20 mouse cellular contexts compared by ENCODE assay signal in the genomic region with DNA sequence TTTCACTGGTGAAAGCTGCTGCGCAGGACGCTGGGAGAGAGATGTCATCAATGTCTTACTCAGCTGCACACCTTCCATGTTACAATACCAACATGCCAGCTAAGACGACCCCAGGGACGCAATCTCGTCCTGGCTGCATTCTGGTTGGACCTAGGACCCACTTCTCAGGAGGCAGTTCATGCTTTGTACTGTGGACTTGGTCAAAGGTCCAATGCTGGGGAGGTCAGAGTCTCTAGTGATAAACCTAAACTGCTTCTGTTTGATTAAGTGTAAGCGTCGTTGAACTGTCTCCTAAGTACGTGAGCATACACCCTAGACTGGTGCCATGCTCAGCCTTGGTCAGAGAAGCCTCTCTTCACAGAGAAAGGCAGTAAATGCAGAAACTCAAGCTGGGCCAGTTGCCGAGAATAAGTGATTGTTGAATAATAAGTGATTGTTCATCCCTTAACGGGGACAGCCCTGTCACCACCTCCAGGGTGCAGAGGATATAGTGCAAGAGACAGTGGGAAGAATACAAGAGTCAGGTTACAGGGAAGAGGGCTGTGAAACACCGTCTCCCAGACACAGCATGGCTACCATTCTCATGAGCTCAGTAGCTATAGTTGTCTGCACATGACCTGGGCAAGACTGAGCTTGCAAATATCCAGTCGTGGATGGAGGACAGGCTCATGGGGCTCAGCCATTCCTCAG. TPM values are rescaled to one million over a fixed set of nuclear protein-coding genes. Genes with fewer than 3 reads are reported as not detected.
DNase-seq lines count a peak whose midpoint lies in the region; ATAC-seq and TF ChIP-seq lines count a peak whose summit lies in the region.
"Had no signal": no experiment of that assay in that cellular context is flagged by ENCODE, and none has a peak within 500 bp of the region (broad histone marks: within the 10 kb centered on the region; RNA-seq: fewer than 3 reads in every experiment).

No protein-coding gene starts in this region.

- no peak for TF ChIP-seq POLR2A in kidney, adult 2 months (IDR thresholded peaks at IDR 0.05; ENCODE audit: low read depth, low read length)

- DNase-seq in kidney, adult 2 months: peak; percentile 75
- peak; percentile 26 for DNase-seq in heart, adult 8-10 months (ENCODE audit: low spot score)
- DNase-seq in kidney, postnatal 14 days: peak; percentile 17
- DNase-seq in ovary, postnatal 36 days (ENCODE audit: low spot score): no peak
- no peak for DNase-seq in forebrain, embryonic 10.5 days (ENCODE audit: extremely low spot score, low spot score)
- DNase-seq in layer of hippocampus, adult 9-10 months (ENCODE audit: low spot score): no peak
- DNase-seq: cerebellum, postnatal 25 days; layer of hippocampus, postnatal 36 days; retina, postnatal 1 day had no signal

- WGBS in kidney, adult 2 months: 44% methylated on average over 12 of the region's 12 CpGs
- WGBS in kidney, embryonic 14.5 days: 49% methylated on average over 12 of the region's 12 CpGs
- WGBS in heart, embryonic 16.5 days: 30% methylated on average over 12 of the region's 12 CpGs
- 68% methylated on average over 12 of the region's 12 CpGs for WGBS in forebrain, embryonic 10.5 days

- ATAC-seq in kidney, embryonic 14.5 days (ENCODE audit: low FRiP score, low TSS enrichment): no peak
- ATAC-seq in heart, embryonic 16.5 days (replicated peaks; ENCODE audit: extremely low read depth, insufficient read depth, low FRiP score): peak; percentile 95
- ATAC-seq: forebrain, embryonic 15.5 days had no signal

- H3K4me2 ChIP-seq in kidney, embryonic 14.5 days (replicated peaks; ENCODE audit: low read depth, low read length): no peak overlapping the region
- peak overlapping the region; percentile 17 for H3K4me2 ChIP-seq in heart, embryonic 16.5 days (ENCODE audit: low read depth, low read length)
- H3K4me2 ChIP-seq: embryonic facial prominence, embryonic 13.5 days; forebrain, embryonic 15.5 days; limb, embryonic 13.5 days; lung, embryonic 15.5 days had no signal

- 0 out of 2 replicates have a peak, but pooled peaks cover 4% of the 10 kb centered on the region for H3K4me1 ChIP-seq in kidney, adult 2 months (ENCODE audit: control insufficient read depth, insufficient read depth, low read length)
- peaks cover 6% of the 10 kb centered on the region; the same call in 1 of the 2 replicates for H3K4me1 ChIP-seq in kidney, embryonic 14.5 days (ENCODE audit: control insufficient read depth, insufficient read depth, low read length)
- peaks cover 22% of the 10 kb centered on the region for H3K4me1 ChIP-seq in heart, embryonic 16.5 days (ENCODE audit: control insufficient read depth, insufficient read depth, low read length)
- no peaks in the 10 kb centered on the region for H3K4me1 ChIP-seq in forebrain, embryonic 10.5 days
- H3K4me1 ChIP-seq: lung, embryonic 15.5 days had no signal

- H3K36me3 ChIP-seq in kidney, adult 2 months (ENCODE audit: control insufficient read depth, insufficient read depth, low read length): no peaks in the 10 kb centered on the region
- H3K36me3 ChIP-seq in kidney, embryonic 14.5 days (ENCODE audit: control insufficient read depth, insufficient read depth, low read length): no peaks in the 10 kb centered on the region
- no peaks in the 10 kb centered on the region for H3K36me3 ChIP-seq in heart, embryonic 16.5 days (ENCODE audit: control insufficient read depth, insufficient read depth)
- H3K36me3 ChIP-seq in forebrain, embryonic 10.5 days (replicated peaks): no peaks in the 10 kb centered on the region
- H3K36me3 ChIP-seq: embryonic facial prominence, embryonic 13.5 days; forebrain, embryonic 15.5 days; hindbrain, embryonic 10.5 days; limb, embryonic 13.5 days; lung, embryonic 15.5 days had no signal

- no peaks in the 10 kb centered on the region for H3K9me3 ChIP-seq in kidney, embryonic 14.5 days (ENCODE audit: control insufficient read depth, low read length)
- H3K9me3 ChIP-seq in heart, embryonic 16.5 days (replicated peaks; ENCODE audit: control insufficient read depth, low read length): no peaks in the 10 kb centered on the region
- no peaks in the 10 kb centered on the region for H3K9me3 ChIP-seq in forebrain, embryonic 10.5 days
- H3K9me3 ChIP-seq: embryonic facial prominence, embryonic 13.5 days; forebrain, embryonic 15.5 days; hindbrain, embryonic 10.5 days; limb, embryonic 13.5 days; lung, embryonic 15.5 days had no signal

- no peak overlapping the region for H3K27ac ChIP-seq in kidney, adult 2 months (ENCODE audit: insufficient read depth, low read depth, low read length)
- no peak overlapping the region for H3K27ac ChIP-seq in kidney, embryonic 14.5 days (ENCODE audit: low read depth, low read length)
- peak overlapping the region; percentile 88 for H3K27ac ChIP-seq in heart, embryonic 16.5 days (ENCODE audit: low read length)
- no peak overlapping the region for H3K27ac ChIP-seq in forebrain, embryonic 10.5 days
- H3K27ac ChIP-seq: embryonic facial prominence, embryonic 13.5 days; forebrain, embryonic 15.5 days; hindbrain, embryonic 10.5 days; limb, embryonic 13.5 days; lung, embryonic 15.5 days had no signal

- H3K4me3 ChIP-seq in kidney, adult 2 months (ENCODE audit: insufficient read depth, low read depth, low read length): no peak overlapping the region
- H3K4me3 ChIP-seq in kidney, embryonic 14.5 days (ENCODE audit: low read length): no peak overlapping the region
- H3K4me3 ChIP-seq in heart, embryonic 16.5 days (ENCODE audit: low read length): no peak overlapping the region
- H3K4me3 ChIP-seq in forebrain, embryonic 10.5 days: no peak overlapping the region
- H3K4me3 ChIP-seq: embryonic facial prominence, embryonic 13.5 days; forebrain, embryonic 15.5 days; hindbrain, embryonic 10.5 days; limb, embryonic 13.5 days; lung, embryonic 15.5 days had no signal

- no peaks in the 10 kb centered on the region for H3K27me3 ChIP-seq in kidney, adult 2 months (replicated peaks; ENCODE audit: control insufficient read depth, insufficient read depth, low read length)
- peaks cover 3% of the 10 kb centered on the region; the same call in 1 of the 2 replicates for H3K27me3 ChIP-seq in kidney, embryonic 14.5 days (ENCODE audit: control insufficient read depth, insufficient read depth, low read length)
- no peaks in the 10 kb centered on the region for H3K27me3 ChIP-seq in heart, embryonic 16.5 days (ENCODE audit: control insufficient read depth, insufficient read depth, low read length)
- H3K27me3 ChIP-seq in forebrain, embryonic 10.5 days (ENCODE audit: poor library complexity, severe bottlenecking): no peaks in the 10 kb centered on the region
- H3K27me3 ChIP-seq: embryonic facial prominence, embryonic 13.5 days; forebrain, embryonic 15.5 days had no signal

- no peak overlapping the region for H3K9ac ChIP-seq in kidney, embryonic 14.5 days (ENCODE audit: low read depth, low read length)
- no peak overlapping the region for H3K9ac ChIP-seq in heart, embryonic 16.5 days (ENCODE audit: low read length)
- H3K9ac ChIP-seq: embryonic facial prominence, embryonic 13.5 days; forebrain, embryonic 15.5 days; limb, embryonic 13.5 days; lung, embryonic 15.5 days had no signal

- TF ChIP-seq CTCF in kidney, adult 2 months (conservative IDR thresholded peaks at IDR 0.05; ENCODE audit: insufficient read depth, insufficient read length, low read depth, low read length): no peak

RNA-seq across cellular contexts. Expression of a gene that starts 23.3 kb away (rescaled TPM):
- polyA plus RNA-seq in kidney, adult 2 months (2012; rRNA removed): 0.11 and 1.5 TPM in 2 replicates
- not detected in 2 replicates for polyA plus RNA-seq in kidney, embryonic 14.5 days (2014; fragmentation: Nextera tagmentation; extraction: Ambion mirVana)
- under 1 TPM in 3 of 4 experiments, not detected in 1; 0.09 to 0.14 (median 0.13) TPM for total RNA-seq in heart, adult 8-10 months (2022)
- polyA plus RNA-seq in heart, embryonic 16.5 days (2015; fragmentation: Nextera tagmentation; extraction: Ambion mirVana): 0.07 and 0.24 TPM in 2 replicates
- polyA plus RNA-seq in forebrain, embryonic 10.5 days (2016; fragmentation: Nextera tagmentation; extraction: Ambion mirVana): not detected in 2 replicates
- total RNA-seq: gastrocnemius, adult 8-10 months; megakaryocyte, adult 5-6 weeks had no signal
- polyA plus RNA-seq: embryonic facial prominence, embryonic 13.5 days; forebrain, embryonic 15.5 days; hindbrain, embryonic 10.5 days; intestine, embryonic 14.5 days; neural tube, embryonic 14.5 days had no signal

RNA-seq across cellular contexts. Expression of a gene that starts 52.1 kb away (rescaled TPM):
- 106 and 112 TPM in 2 replicates for polyA plus RNA-seq in kidney, adult 2 months (2012; rRNA removed)
- polyA plus RNA-seq in kidney, embryonic 14.5 days (2014; fragmentation: Nextera tagmentation; extraction: Ambion mirVana): 17.9 and 32.5 TPM in 2 replicates
- 10 to 100 TPM; 32.4 to 40.9 (median 34.3) TPM for total RNA-seq in heart, adult 8-10 months (2022)
- 33.2 and 34.3 TPM in 2 replicates for polyA plus RNA-seq in heart, embryonic 16.5 days (2015; fragmentation: Nextera tagmentation; extraction: Ambion mirVana)
- polyA plus RNA-seq in forebrain, embryonic 10.5 days (2016; fragmentation: Nextera tagmentation; extraction: Ambion mirVana): 19.3 and 19.4 TPM in 2 replicates

RNA-seq across cellular contexts. Expression of a gene that starts 58.8 kb away (rescaled TPM):
- polyA plus RNA-seq in kidney, adult 2 months (2012; rRNA removed): 395 and 444 TPM in 2 replicates
- polyA plus RNA-seq in kidney, embryonic 14.5 days (2014; fragmentation: Nextera tagmentation; extraction: Ambion mirVana): 4.3 and 9.1 TPM in 2 replicates
- total RNA-seq in heart, adult 8-10 months (2022): 10 to 100 TPM; 24.9 to 31.1 (median 29.5) TPM
- 25.0 and 26.8 TPM in 2 replicates for polyA plus RNA-seq in heart, embryonic 16.5 days (2015; fragmentation: Nextera tagmentation; extraction: Ambion mirVana)
- 0.17 TPM in 1 of 2 replicates, not detected in the other for polyA plus RNA-seq in forebrain, embryonic 10.5 days (2016; fragmentation: Nextera tagmentation; extraction: Ambion mirVana)
- total RNA-seq: megakaryocyte, adult 5-6 weeks had no signal
- polyA plus RNA-seq: neural tube, embryonic 14.5 days had no signal

Comparison
In these comparisons a context has a peak if more than half of its experiments do, and no peak if none do; other contexts are left out.
1. RNA of a gene that starts 58.8 kb away (polyA plus RNA-seq): 395 to 444 TPM in kidney, adult 2 months; 25.0 to 26.8 TPM in heart, embryonic 16.5 days, 4.3 to 9.1 TPM in kidney, embryonic 14.5 days and 0.17 TPM in forebrain, embryonic 10.5 days; every median in the first group is over 10 times any median in the second.
2. DNase-seq: peak in kidney, adult 2 months (single experiment), heart, adult 8-10 months (single experiment) and kidney, postnatal 14 days (single experiment); none in ovary, postnatal 36 days (single experiment), forebrain, embryonic 10.5 days (single experiment) and layer of hippocampus, adult 9-10 months (single experiment).